Mouse (Mus musculus) adrenal gland, adult 18-20 months (tissue): ENCODE data around the gene Usp50. TPM values are rescaled to one million over a fixed set of nuclear protein-coding genes. Genes with fewer than 3 reads are reported as not detected.
A peak's percentile ranks its signal among the peaks of the same experiment; 100 is the strongest.

Source experiments
- DNase-seq, 2 experiments: peaks; one replicate each; pipeline ENCODE4 v3.0.0; 2021 to 2022; ENCODE audit warnings: low spot score in 2 of 2
- total RNA-seq, 2 experiments: library from RNA; stranded (reverse); gene quantifications; 1 replicate in 1 of 2; 2 replicates in 1 of 2; pipeline ENCODE4 v1.2.3; 2021

Gene Usp50
- total RNA-seq, 2 experiments from 2014 or later = not detected

GRCm38 (mm10) chr2:126755664-126756063 lies 27.6 kb downstream of the Usp50 start:
- DNase-seq = no peak

- no peak for DNase-seq
These were observed 39.9 kb downstream of the Usp50 start for GRCm38 (mm10) chr2:126743389-126743788.

- DNase-seq = no peak
These were observed 43.0 kb downstream of the Usp50 start for GRCm38 (mm10) chr2:126740314-126740713.

- DNase-seq = no peak
These were observed 47.8 kb downstream of the Usp50 start for GRCm38 (mm10) chr2:126735339-126736073.

GRCm38 (mm10) chr2:126730502-126730901 lies 52.8 kb downstream of the Usp50 start:
- DNase-seq = no peak

GRCm38 (mm10) chr2:126729207-126729606 lies 54.1 kb downstream of the Usp50 start:
- DNase-seq = no peak

GRCm38 (mm10) chr2:126712950-126713349 lies 70.3 kb downstream of the Usp50 start:
- DNase-seq = no peak

GRCm38 (mm10) chr2:126712526-126712925 lies 70.7 kb downstream of the Usp50 start:
- DNase-seq = no peak

GRCm38 (mm10) chr2:126708361-126708760 lies 74.9 kb downstream of the Usp50 start:
- DNase-seq = no peak

- no peak for DNase-seq
These were observed 75.9 kb downstream of the Usp50 start for GRCm38 (mm10) chr2:126707438-126707779.

GRCm38 (mm10) chr2:126706759-126707437 lies 76.4 kb downstream of the Usp50 start, which contains the start of gene Usp8:
Gene Usp8 (plus strand): TSS chr2:126707328.
- peak; percentile 96 for DNase-seq

- DNase-seq = no peak
These were observed 88.0 kb downstream of the Usp50 start for GRCm38 (mm10) chr2:126695285-126695684.

- no peak for DNase-seq
These were observed 92.0 kb downstream of the Usp50 start for GRCm38 (mm10) chr2:126691290-126691689.

GRCm38 (mm10) chr2:126682937-126683336 lies 100.3 kb downstream of the Usp50 start:
- no peak for DNase-seq

GRCm38 (mm10) chr2:126682333-126682732 lies 100.9 kb downstream of the Usp50 start:
- no peak for DNase-seq

GRCm38 (mm10) chr2:126677366-126677765 lies 105.9 kb downstream of the Usp50 start:
- DNase-seq = no peak

GRCm38 (mm10) chr2:126676122-126676515 lies 107.2 kb downstream of the Usp50 start, which contains the start of gene Gabpb1:
Gene Gabpb1 (minus strand): TSS chr2:126676337.
- no peak for DNase-seq

GRCm38 (mm10) chr2:126675169-126676121 lies 107.8 kb downstream of the Usp50 start:
- DNase-seq = peak; percentile 86 to 87

- peak; percentile 57 to 60 for DNase-seq
These were observed 108.7 kb downstream of the Usp50 start for GRCm38 (mm10) chr2:126674441-126675168.
